12 mouse cellular contexts compared by ENCODE assay signal in genomic region chr11:117952174-117952933, GRCm38 (mm10). TPM values are rescaled to one million over a fixed set of nuclear protein-coding genes. Genes with fewer than 3 reads are reported as not detected.
DNase-seq lines count a peak whose midpoint lies in the region; ATAC-seq lines count a peak whose summit lies in the region.
"Had no signal": no experiment of that assay in that cellular context is flagged by ENCODE, and none has a peak within 500 bp of the region (broad histone marks: within the 10 kb centered on the region; RNA-seq: fewer than 3 reads in every experiment).

No protein-coding gene starts in this region.

- peak; percentile 96 for DNase-seq in heart, adult 11 months
- peak; percentile 78 to 86 for DNase-seq in CD8-positive naive resting alpha-beta T cell, adult 2 months (ENCODE audit: low read depth in 2 of 2, low spot score in 2 of 2)
- peak; percentile 94 for DNase-seq in thymus, postnatal 0 days (ENCODE audit: low spot score)
- DNase-seq in hindbrain, embryonic 14.5 days (ENCODE audit: low spot score) = no peak
- DNase-seq in cerebellum, adult 9-11 months = no peak
- DNase-seq in gastrocnemius, postnatal 36 days = no peak
- DNase-seq: gastrocnemius, postnatal 14 days; kidney, adult 18-20 months; liver had no signal

- no peaks in the 10 kb centered on the region for H3K9me3 ChIP-seq in heart, embryonic 12.5 days (replicated peaks)
- H3K9me3 ChIP-seq in hindbrain, embryonic 14.5 days (ENCODE audit: control insufficient read depth, low read length) = no peaks in the 10 kb centered on the region
- H3K9me3 ChIP-seq: midbrain, embryonic 12.5 days had no signal

- 60% methylated on average over 9 of the region's 9 CpGs for WGBS in heart, embryonic 12.5 days
- WGBS in hindbrain, embryonic 14.5 days = 67% methylated on average over 9 of the region's 9 CpGs

- H3K4me3 ChIP-seq in heart, embryonic 12.5 days = no peak overlapping the region
- no peak overlapping the region for H3K4me3 ChIP-seq in hindbrain, embryonic 14.5 days (replicated peaks; ENCODE audit: low read length)
- H3K4me3 ChIP-seq: midbrain, embryonic 12.5 days had no signal

- peaks cover 42% of the 10 kb centered on the region for H3K4me1 ChIP-seq in heart, embryonic 12.5 days (replicated peaks)
- H3K4me1 ChIP-seq in hindbrain, embryonic 14.5 days (replicated peaks; ENCODE audit: control insufficient read depth, insufficient read depth, low read length) = peaks cover 9% of the 10 kb centered on the region

- no peak overlapping the region for H3K27ac ChIP-seq in heart, embryonic 12.5 days (ENCODE audit: poor library complexity, severe bottlenecking)
- H3K27ac ChIP-seq in hindbrain, embryonic 14.5 days = no peak overlapping the region
- H3K27ac ChIP-seq: midbrain, embryonic 12.5 days had no signal

- intact Hi-C loops in gastrocnemius, postnatal 36 days (cut with DNase I) = no loop called here

- H3K27me3 ChIP-seq in heart, embryonic 12.5 days (replicated peaks) = peaks cover 8% of the 10 kb centered on the region; the same call in 1 of the 2 replicates
- H3K27me3 ChIP-seq in hindbrain, embryonic 14.5 days (ENCODE audit: control insufficient read depth, insufficient read depth, low read length) = 0 out of 2 replicates have a peak, but pooled peaks cover 7% of the 10 kb centered on the region

- no peaks in the 10 kb centered on the region for H3K36me3 ChIP-seq in heart, embryonic 12.5 days
- no peaks in the 10 kb centered on the region for H3K36me3 ChIP-seq in hindbrain, embryonic 14.5 days (replicated peaks; ENCODE audit: control insufficient read depth, insufficient read depth)
- H3K36me3 ChIP-seq: midbrain, embryonic 12.5 days had no signal

- H3K4me2 ChIP-seq in heart, embryonic 12.5 days = no peak overlapping the region
- H3K4me2 ChIP-seq in hindbrain, embryonic 14.5 days (replicated peaks) = no peak overlapping the region
- H3K4me2 ChIP-seq: midbrain, embryonic 12.5 days had no signal

- H3K9ac ChIP-seq in heart, embryonic 12.5 days = no peak overlapping the region
- H3K9ac ChIP-seq in hindbrain, embryonic 14.5 days = no peak overlapping the region
- H3K9ac ChIP-seq: midbrain, embryonic 12.5 days had no signal

- no peak for ATAC-seq in heart, embryonic 12.5 days (ENCODE audit: insufficient number of reproducible peaks, low FRiP score)
- 0 out of 2 replicates have a peak, but pooled peaks have one; percentile 32 for ATAC-seq in megakaryocyte progenitor cell, adult 5-6 weeks (replicated peaks; ENCODE audit: poor library complexity)
- no peak for ATAC-seq in hindbrain, embryonic 14.5 days (ENCODE audit: low FRiP score)

RNA-seq across cellular contexts. Expression of gene Socs3, which starts 17.5 kb away (rescaled TPM):
- polyA plus RNA-seq in heart, embryonic 12.5 days (2016; fragmentation: Nextera tagmentation; extraction: Ambion mirVana) = 7.1 and 8.0 TPM in 2 replicates
- total RNA-seq in megakaryocyte progenitor cell, adult 5-6 weeks (2015) = 0.76 and 0.96 TPM in 2 replicates
- 0.79 and 1.1 TPM in 2 replicates for total RNA-seq in megakaryocyte progenitor cell, adult 5-6 weeks (2017)
- 25.8 and 26.7 TPM in 2 replicates for polyA plus RNA-seq in thymus, postnatal 0 days (2015; fragmentation: Nextera tagmentation; extraction: Ambion mirVana)
- 2.9 and 3.0 TPM in 2 replicates for polyA plus RNA-seq in hindbrain, embryonic 14.5 days (2014; fragmentation: Nextera tagmentation; extraction: Ambion mirVana)
- total RNA-seq in gastrocnemius, postnatal 36 days (2021) = 1 to 10 TPM; 1.8 to 4.7 TPM

RNA-seq across cellular contexts. Expression of gene Pgs1, which starts 33.7 kb away (rescaled TPM):
- 28.9 and 29.6 TPM in 2 replicates for polyA plus RNA-seq in heart, embryonic 12.5 days (2016; fragmentation: Nextera tagmentation; extraction: Ambion mirVana)
- total RNA-seq in megakaryocyte progenitor cell, adult 5-6 weeks (2015) = 13.0 and 14.7 TPM in 2 replicates
- 15.6 and 18.7 TPM in 2 replicates for total RNA-seq in megakaryocyte progenitor cell, adult 5-6 weeks (2017)
- polyA plus RNA-seq in thymus, postnatal 0 days (2015; fragmentation: Nextera tagmentation; extraction: Ambion mirVana) = 54.8 and 55.6 TPM in 2 replicates
- 48.1 and 56.4 TPM in 2 replicates for polyA plus RNA-seq in hindbrain, embryonic 14.5 days (2014; fragmentation: Nextera tagmentation; extraction: Ambion mirVana)
- 10 to 100 TPM; 17.9 to 18.9 TPM for total RNA-seq in gastrocnemius, postnatal 36 days (2021)

Comparison
In these comparisons a context has a peak if more than half of its experiments do, and no peak if none do; other contexts are left out.
1. DNase-seq: peak in heart, adult 11 months (single experiment), CD8-positive naive resting alpha-beta T cell, adult 2 months (2 of 2) and thymus, postnatal 0 days (single experiment); none in hindbrain, embryonic 14.5 days (single experiment), cerebellum, adult 9-11 months (single experiment) and gastrocnemius, postnatal 36 days (0 of 2).